Mouse (Mus musculus) thymus, adult 2 months (tissue): ENCODE measurements around the gene Shf. TPM values are rescaled to one million over a fixed set of nuclear protein-coding genes. Genes with fewer than 3 reads are reported as not detected.

ENCODE experiments used
- DNase-seq: peaks from one replicate; pipeline ENCODE4 v3.0.0; 2021
- H3K27ac ChIP-seq: fragments of 200-500 bp; 2 replicates; pipeline ENCODE4 v1.5.1; 2012; ENCODE audit warnings: low read length, control low read depth; ENCODE audit not compliant: control insufficient read depth, insufficient read depth
- H3K27me3 ChIP-seq: fragments of 200-500 bp; 2 replicates; pipeline ENCODE4 v1.6.1; 2012; ENCODE audit warnings: mild to moderate bottlenecking, low read length, moderate library complexity, mixed read lengths; ENCODE audit not compliant: control insufficient read depth, insufficient read depth
- H3K36me3 ChIP-seq: fragments of 200-500 bp; 2 replicates; pipeline ENCODE4 v1.6.1; 2012; ENCODE audit warnings: mild to moderate bottlenecking, low read length, moderate library complexity; ENCODE audit not compliant: control insufficient read depth, insufficient read depth
- H3K4me1 ChIP-seq: fragments of 200-500 bp; replicated peaks from 2 replicates; pipeline ENCODE4 v1.6.1; 2012; ENCODE audit warnings: low read length; ENCODE audit not compliant: control insufficient read depth, insufficient read depth
- H3K4me3 ChIP-seq: fragments of 200-500 bp; 2 replicates; pipeline ENCODE4 v1.5.1; 2012; ENCODE audit warnings: mild to moderate bottlenecking, low read length, control low read depth, moderate library complexity; ENCODE audit not compliant: control insufficient read depth, insufficient read depth
- CTCF ChIP-seq: fragments of 200-500 bp; IDR thresholded peaks from 2 replicates; pipeline ENCODE4 v1.5.1; 2012; ENCODE audit warnings: mild to moderate bottlenecking, control low read depth, low read length, moderate library complexity, borderline replicate concordance; ENCODE audit not compliant: control insufficient read depth, poor library complexity, insufficient read depth; ENCODE audit errors: extremely low read depth
- POLR2A ChIP-seq: fragments of 200-500 bp; IDR thresholded peaks from 2 replicates; pipeline ENCODE4 v1.6.1; 2012; ENCODE audit warnings: mild to moderate bottlenecking, low read length, control low read depth, moderate library complexity; ENCODE audit not compliant: control insufficient read depth, poor library complexity, insufficient read depth; ENCODE audit errors: extremely low read depth
- WGBS: fragments of 180-500 bp; shearing (Covaris S2); methylation state at CpG from one replicate; pipeline ENCODE4 v1.1.7; 2018; 5-methylcytosine and 5-hydroxymethylcytosine counted together
- polyA plus RNA-seq: library from polyadenylated mRNA; depleted of rRNA; stranded (reverse); fragments of >200 nt; gene quantifications from 2 replicates; pipeline ENCODE4 v1.2.3, GENCODE M21; 2012

The Shf gene
- polyA plus RNA-seq, 1 experiment = 41.9 TPM

GRCm38 (mm10) chr2:122305097-122305892, 63.7 kb downstream of the Shf start:
- TF ChIP-seq CTCF (no peak), POLR2A (no peak)
- no peaks in the 10 kb centered on the region for H3K36me3 ChIP-seq
- H3K27ac ChIP-seq = no peak overlapping the region
- no peak overlapping the region for H3K4me3 ChIP-seq
- H3K4me1 ChIP-seq = peaks cover 30% of the 10 kb centered on the region
- H3K27me3 ChIP-seq = peaks cover 12% of the 10 kb centered on the region; the same call in 1 of the 2 replicates
- DNase-seq = no peak
- 91% methylated on average over 16 of the region's 16 CpGs for WGBS

- H3K27me3 ChIP-seq = peaks cover 20% of the 10 kb centered on the region
- no peak for DNase-seq
- H3K4me1 ChIP-seq = peaks cover 30% of the 10 kb centered on the region
- no peaks in the 10 kb centered on the region for H3K36me3 ChIP-seq
- H3K4me3 ChIP-seq = no peak overlapping the region
- 98% methylated on average over 6 of the region's 6 CpGs for WGBS
- TF ChIP-seq POLR2A = no peak
- no peak for TF ChIP-seq CTCF
- no peak overlapping the region for H3K27ac ChIP-seq
These were observed 64.4 kb downstream of the Shf start for GRCm38 (mm10) chr2:122304544-122304943.

GRCm38 (mm10) chr2:122302574-122303241, 66.3 kb downstream of the Shf start:
- no peak for TF ChIP-seq POLR2A
- TF ChIP-seq CTCF = peak; percentile 32; the same call in 1 of the 2 replicates
- DNase-seq = peak; percentile 78
- Histone ChIP-seq H3K27ac (no peak overlapping the region), H3K4me3 (no peak overlapping the region), H3K36me3 (no peaks in the 10 kb centered on the region), H3K4me1 (peaks cover 37% of the 10 kb centered on the region), H3K27me3 (peaks cover 28% of the 10 kb centered on the region)
- 16% methylated on average over 9 of the region's 9 CpGs for WGBS

GRCm38 (mm10) chr2:122301921-122302573, 66.9 kb downstream of the Shf start:
- Histone ChIP-seq H3K4me1 (peaks cover 34% of the 10 kb centered on the region), H3K4me3 (no peak overlapping the region), H3K27ac (no peak overlapping the region), H3K36me3 (no peaks in the 10 kb centered on the region), H3K27me3 (peaks cover 34% of the 10 kb centered on the region)
- TF ChIP-seq CTCF (no peak), POLR2A (no peak)
- DNase-seq = no peak
- WGBS = 15% methylated on average over 23 of the region's 23 CpGs

GRCm38 (mm10) chr2:122301081-122301920, 67.7 kb downstream of the Shf start:
- Histone ChIP-seq H3K4me3 (peak overlapping the region; percentile 17), H3K27me3 (peaks cover 35% of the 10 kb centered on the region), H3K4me1 (peaks cover 27% of the 10 kb centered on the region), H3K27ac (no peak overlapping the region), H3K36me3 (no peaks in the 10 kb centered on the region)
- no peak for TF ChIP-seq CTCF
- WGBS = 3% methylated on average over 48 of the region's 48 CpGs
- DNase-seq = peak; percentile 47

- TF ChIP-seq CTCF = no peak
- TF ChIP-seq POLR2A = no peak
- Histone ChIP-seq H3K27ac (no peak overlapping the region), H3K36me3 (no peaks in the 10 kb centered on the region), H3K4me1 (peaks cover 23% of the 10 kb centered on the region), H3K27me3 (peaks cover 35% of the 10 kb centered on the region), H3K4me3 (no peak overlapping the region)
- WGBS = 10% methylated on average over 14 of the region's 14 CpGs
- DNase-seq = no peak
These were observed 68.3 kb downstream of the Shf start for GRCm38 (mm10) chr2:122300656-122301020.
